Mouse (Mus musculus) embryonic facial prominence, embryonic 10.5 days (tissue): ENCODE results near the gene Plekha3. TPM values are rescaled to one million over a fixed set of nuclear protein-coding genes. Genes with fewer than 3 reads are reported as not detected.

Experiments
- DNase-seq: peaks from one replicate; pipeline ENCODE4 v3.0.0-alpha.2; 2017; ENCODE audit warnings: low spot score
- H3K27ac ChIP-seq: fragments of 300-500 bp; sonication (generic); replicated peaks from 2 replicates; pipeline ENCODE4 v1.5.1; 2016; ENCODE audit warnings: mild to moderate bottlenecking
- H3K27me3 ChIP-seq: fragments of 300-500 bp; sonication (generic); replicated peaks from 2 replicates; pipeline ENCODE4 v1.6.1; 2016; ENCODE audit warnings: low read depth, mild to moderate bottlenecking; ENCODE audit not compliant: poor library complexity, severe bottlenecking
- H3K36me3 ChIP-seq: fragments of 300-500 bp; sonication (generic); replicated peaks from 2 replicates; pipeline ENCODE4 v1.6.1; 2016; ENCODE audit warnings: mild to moderate bottlenecking, moderate library complexity
- H3K4me1 ChIP-seq: fragments of 300-500 bp; sonication (generic); 2 replicates; pipeline ENCODE4 v1.6.1; 2016
- H3K4me3 ChIP-seq: fragments of 300-500 bp; sonication (generic); 2 replicates; pipeline ENCODE4 v1.5.1; 2016; ENCODE audit warnings: mild to moderate bottlenecking, moderate library complexity
- H3K9me3 ChIP-seq: fragments of 300-500 bp; sonication (generic); 2 replicates; pipeline ENCODE4 v1.6.1; 2016; ENCODE audit warnings: mild to moderate bottlenecking
- WGBS: fragments of 180-500 bp; shearing (Covaris S2); methylation state at CpG from one replicate; pipeline ENCODE4 v1.1.7; 2016; 5-methylcytosine and 5-hydroxymethylcytosine counted together
- polyA plus RNA-seq: library from polyadenylated mRNA; unstranded; fragments of >200 nt; fragmentation: Nextera tagmentation; extraction: Ambion mirVana; gene quantifications from 2 replicates; pipeline ENCODE4 v1.2.1, GENCODE M21; 2016

The Plekha3 gene
- polyA plus RNA-seq, 1 experiment from 2014 or later, result 12.0 TPM

DNA sequence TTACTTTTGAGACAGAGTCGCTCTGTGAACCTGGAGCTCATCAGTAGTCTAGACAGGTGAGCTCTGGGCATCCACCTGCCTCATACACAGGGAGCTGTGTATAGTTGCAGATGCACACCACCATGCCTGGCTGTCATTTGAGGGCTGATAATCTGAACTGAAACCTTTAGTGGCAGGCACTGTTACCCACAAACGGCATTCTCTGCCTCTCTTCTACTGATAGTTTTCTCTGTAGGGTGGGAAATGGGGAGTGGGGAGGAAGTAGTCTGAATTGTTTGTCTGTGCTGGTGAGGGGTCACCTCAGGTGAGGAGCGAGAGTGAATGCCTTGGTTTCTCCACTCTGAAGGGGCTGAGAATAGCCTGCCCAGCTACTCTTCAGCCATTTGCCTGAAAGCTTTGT, 12.5 kb downstream of the Plekha3 start:
- WGBS, result 76% methylated on average over 3 of the region's 3 CpGs
- H3K9me3 ChIP-seq, result no peaks in the 10 kb centered on the region
- no peak overlapping the region for H3K4me3 ChIP-seq
- DNase-seq, result no peak
- peaks cover 4% of the 10 kb centered on the region; the same call in 1 of the 2 replicates for H3K4me1 ChIP-seq
- H3K27me3 ChIP-seq, result no peaks in the 10 kb centered on the region
- peaks cover 91% of the 10 kb centered on the region for H3K36me3 ChIP-seq
- H3K27ac ChIP-seq, result no peak overlapping the region

DNA sequence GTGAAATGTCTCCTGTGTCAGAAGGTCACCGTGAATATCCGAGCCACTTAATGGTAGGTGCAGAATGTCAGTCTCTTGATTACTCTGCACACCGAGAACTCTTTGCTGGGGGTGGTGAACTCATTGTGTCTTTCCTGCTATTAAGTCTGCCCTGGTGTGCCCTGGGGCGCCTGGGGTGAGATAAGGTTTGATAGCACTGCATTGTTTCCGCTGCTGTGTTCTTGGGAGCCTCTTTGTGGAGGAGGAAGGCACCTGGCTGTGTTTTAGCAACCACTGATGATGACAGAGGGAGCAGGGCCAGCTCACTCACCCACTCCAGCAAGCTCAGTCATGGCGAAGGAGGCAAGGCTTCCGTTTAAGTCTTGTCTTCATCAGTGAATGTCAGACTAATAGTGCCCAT, 13.1 kb downstream of the Plekha3 start:
- H3K27me3 ChIP-seq, result no peaks in the 10 kb centered on the region
- H3K4me3 ChIP-seq, result no peak overlapping the region
- no peak overlapping the region for H3K27ac ChIP-seq
- DNase-seq, result no peak
- H3K9me3 ChIP-seq, result no peaks in the 10 kb centered on the region
- 56% methylated on average over 7 of the region's 7 CpGs for WGBS
- H3K4me1 ChIP-seq, result peaks cover 4% of the 10 kb centered on the region; the same call in 1 of the 2 replicates
- peaks cover 91% of the 10 kb centered on the region for H3K36me3 ChIP-seq

DNA sequence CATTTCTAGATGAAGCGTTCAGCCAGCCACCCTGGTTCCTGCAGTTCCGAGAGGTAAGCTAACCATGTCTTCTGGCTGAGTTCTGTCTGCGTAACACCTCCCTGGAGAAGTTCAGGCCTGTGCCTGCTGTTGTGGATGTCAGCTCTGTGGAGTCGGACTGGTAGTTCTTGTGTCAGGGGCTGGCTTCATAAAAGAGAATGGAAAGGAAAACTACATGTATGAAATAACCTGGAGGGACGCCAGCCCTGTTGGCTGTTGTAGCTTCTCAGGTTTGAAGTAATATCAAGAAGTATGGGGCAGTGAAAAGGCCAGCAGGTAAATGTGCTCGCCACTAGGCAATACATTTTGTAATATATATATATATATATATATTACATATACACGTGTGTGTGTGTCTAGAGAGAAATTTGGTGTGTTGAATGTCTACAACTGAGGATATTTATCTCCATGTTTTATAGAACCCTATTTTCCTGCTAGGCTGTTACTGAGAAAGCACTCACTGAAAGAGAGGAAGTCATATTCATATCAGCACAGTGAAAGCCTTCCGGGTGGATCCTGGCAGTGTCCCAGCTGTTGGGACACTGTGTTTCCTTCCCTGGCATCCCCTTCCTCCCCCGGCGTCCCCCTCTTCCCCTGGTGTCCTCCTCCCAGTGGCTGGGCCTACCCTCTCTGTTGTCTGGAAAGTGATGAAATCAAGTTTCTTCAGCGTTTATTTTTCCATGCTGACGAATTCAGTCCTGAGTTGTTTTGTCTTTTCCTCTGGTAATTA, 15.5 kb downstream of the Plekha3 start:
- no peak for DNase-seq
- Histone ChIP-seq H3K4me3 (no peak overlapping the region), H3K4me1 (peaks cover 4% of the 10 kb centered on the region; the same call in 1 of the 2 replicates), H3K27ac (no peak overlapping the region), H3K27me3 (no peaks in the 10 kb centered on the region), H3K9me3 (no peaks in the 10 kb centered on the region), H3K36me3 (peaks cover 92% of the 10 kb centered on the region)
- 88% methylated on average over 12 of the region's 12 CpGs for WGBS

DNA sequence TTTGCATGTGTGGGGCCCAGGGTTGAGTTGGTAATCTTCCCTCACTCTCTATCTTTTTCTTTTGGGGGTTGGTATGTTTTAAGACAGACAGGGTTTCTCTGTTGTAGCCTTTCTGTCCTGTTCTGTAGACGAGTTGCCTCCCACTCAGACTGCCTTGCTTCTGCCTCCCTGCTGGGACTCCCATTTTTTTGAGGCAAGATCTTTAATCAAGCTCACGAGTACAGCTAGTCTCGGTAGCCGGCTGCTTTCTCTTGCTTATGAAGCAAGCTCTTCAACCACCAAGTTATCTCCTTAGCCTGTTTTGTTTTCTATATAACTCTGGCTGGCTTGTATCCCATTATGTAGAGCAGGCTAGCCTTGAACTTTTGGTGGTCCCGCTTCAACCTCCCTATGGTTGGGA, 18.7 kb downstream of the Plekha3 start:
- DNase-seq, result no peak
- Histone ChIP-seq H3K27ac (no peak overlapping the region), H3K4me3 (no peak overlapping the region), H3K9me3 (no peaks in the 10 kb centered on the region), H3K36me3 (peaks cover 92% of the 10 kb centered on the region), H3K4me1 (no peaks in the 10 kb centered on the region), H3K27me3 (no peaks in the 10 kb centered on the region)
- WGBS, result 81% methylated on average over 5 of the region's 5 CpGs

DNA sequence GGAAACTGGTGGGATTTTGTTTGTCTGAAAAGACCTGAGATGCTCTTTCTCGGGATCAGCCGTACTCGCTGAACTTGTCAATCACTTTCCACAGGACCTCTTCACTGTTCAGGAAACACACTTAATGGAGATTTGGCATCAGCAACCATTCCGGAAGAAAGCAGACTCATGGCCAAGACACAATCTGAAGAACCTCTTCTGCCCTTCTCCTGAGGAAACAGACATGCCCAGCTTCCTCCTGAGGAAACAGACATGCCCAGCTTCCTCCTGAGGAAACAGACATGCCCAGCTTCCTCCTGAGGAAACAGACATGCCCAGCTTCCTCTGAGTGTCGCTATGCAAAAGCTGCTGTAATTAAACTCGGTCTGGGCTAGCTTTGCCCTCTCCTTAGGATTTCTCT, 20.2 kb downstream of the Plekha3 start:
- Histone ChIP-seq H3K9me3 (no peaks in the 10 kb centered on the region), H3K4me3 (no peak overlapping the region), H3K36me3 (peaks cover 96% of the 10 kb centered on the region), H3K27ac (no peak overlapping the region), H3K27me3 (no peaks in the 10 kb centered on the region), H3K4me1 (no peaks in the 10 kb centered on the region)
- DNase-seq, result no peak
- WGBS, result 88% methylated on average over 6 of the region's 6 CpGs

DNA sequence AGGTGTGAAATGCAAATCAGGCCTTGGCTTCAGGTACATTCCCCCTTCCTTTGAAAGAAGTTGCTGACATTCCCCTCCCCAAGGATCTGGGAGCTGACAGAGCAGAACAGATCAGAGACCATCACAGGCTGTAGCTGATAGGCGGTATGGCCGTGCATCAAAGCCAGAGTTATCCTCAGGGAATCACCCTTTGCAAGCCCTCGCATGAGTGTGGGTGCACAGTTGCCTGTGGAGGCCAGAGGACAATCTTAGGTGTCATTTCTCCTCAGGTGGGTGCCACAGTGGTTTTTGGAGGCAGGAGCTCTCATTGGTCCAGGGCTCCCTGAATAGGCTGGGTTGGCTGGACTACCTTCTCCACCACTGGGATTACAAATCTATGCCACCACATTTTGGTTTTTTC, 27.1 kb downstream of the Plekha3 start:
- Histone ChIP-seq H3K36me3 (peaks cover 40% of the 10 kb centered on the region), H3K27ac (no peak overlapping the region), H3K4me3 (no peak overlapping the region), H3K4me1 (no peaks in the 10 kb centered on the region), H3K27me3 (no peaks in the 10 kb centered on the region), H3K9me3 (no peaks in the 10 kb centered on the region)
- no peak for DNase-seq
- whole genome bisulfite sequencing, result 90% methylated on average over 3 of the region's 3 CpGs

DNA sequence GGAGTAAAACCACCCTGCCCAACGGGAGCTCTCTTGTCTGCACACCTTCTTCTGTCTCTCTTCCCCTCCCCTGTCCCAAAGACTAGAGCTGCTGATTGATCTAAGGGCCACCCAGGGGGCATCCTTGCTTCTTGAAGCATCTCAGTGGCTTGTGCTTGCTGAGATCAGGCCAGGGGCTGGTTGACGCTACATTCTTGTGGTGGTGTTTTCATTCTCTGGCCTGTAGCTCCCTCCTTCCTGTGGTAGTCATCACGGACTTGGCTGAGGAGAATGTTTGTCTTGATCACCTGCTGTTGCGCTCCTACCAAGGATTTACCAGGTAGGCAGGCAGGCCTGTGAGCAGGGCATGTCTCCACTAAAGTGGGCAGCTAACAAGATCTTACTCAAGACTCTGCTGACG, 27.7 kb downstream of the Plekha3 start:
- no peak for DNase-seq
- Histone ChIP-seq H3K4me1 (no peaks in the 10 kb centered on the region), H3K27me3 (no peaks in the 10 kb centered on the region), H3K27ac (no peak overlapping the region), H3K9me3 (no peaks in the 10 kb centered on the region), H3K4me3 (no peak overlapping the region), H3K36me3 (peaks cover 34% of the 10 kb centered on the region)
- 86% methylated on average over 5 of the region's 5 CpGs for WGBS

DNA sequence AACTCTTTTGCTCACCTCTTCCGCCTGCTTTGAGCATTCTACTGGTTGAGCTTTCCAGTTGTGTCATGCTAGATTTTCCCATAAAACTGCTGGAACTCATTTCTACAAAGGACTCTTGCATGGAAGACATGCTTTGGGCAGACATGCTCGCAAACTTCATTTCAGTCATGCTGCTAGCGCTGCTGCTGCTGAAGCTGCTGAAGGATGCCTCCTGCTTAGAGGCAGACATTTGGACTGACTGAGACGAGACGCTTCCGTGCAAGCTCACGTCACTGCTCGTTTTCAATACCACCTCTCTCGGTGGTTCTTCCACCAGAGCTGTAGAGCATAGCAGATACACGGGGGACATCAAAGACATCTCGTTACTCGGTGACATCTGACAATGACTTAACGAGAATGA, 30.6 kb downstream of the Plekha3 start:
- Histone ChIP-seq H3K27me3 (no peaks in the 10 kb centered on the region), H3K9me3 (peaks cover 16% of the 10 kb centered on the region), H3K27ac (no peak overlapping the region), H3K4me1 (no peaks in the 10 kb centered on the region), H3K36me3 (peaks cover 29% of the 10 kb centered on the region), H3K4me3 (no peak overlapping the region)
- no peak for DNase-seq
- 92% methylated on average over 13 of the region's 13 CpGs for WGBS

DNA sequence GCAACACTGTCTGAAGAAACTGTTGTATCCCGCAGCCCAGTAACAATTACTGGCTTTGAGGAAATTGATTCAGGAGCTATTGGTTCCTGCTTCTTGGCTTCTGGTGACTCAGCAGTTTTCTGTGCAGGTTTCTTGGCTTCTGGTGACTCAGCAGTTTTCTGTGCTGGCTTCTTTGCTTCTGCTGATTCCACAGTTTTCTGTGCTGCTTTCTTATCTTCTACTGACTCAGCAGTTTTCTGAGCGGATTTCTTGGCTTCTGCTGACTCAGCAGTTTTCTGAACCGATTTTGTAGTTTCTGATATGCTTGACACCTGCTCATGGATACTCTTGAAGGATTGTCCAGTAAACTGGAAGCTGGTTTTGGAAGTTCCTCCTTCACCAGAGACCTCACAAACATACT, 33.4 kb downstream of the Plekha3 start:
- Histone ChIP-seq H3K27ac (no peak overlapping the region), H3K36me3 (peaks cover 31% of the 10 kb centered on the region), H3K4me1 (no peaks in the 10 kb centered on the region), H3K9me3 (peaks cover 26% of the 10 kb centered on the region), H3K4me3 (no peak overlapping the region), H3K27me3 (no peaks in the 10 kb centered on the region)
- no peak for DNase-seq
- 95% methylated on average over 3 of the region's 3 CpGs for WGBS

DNA sequence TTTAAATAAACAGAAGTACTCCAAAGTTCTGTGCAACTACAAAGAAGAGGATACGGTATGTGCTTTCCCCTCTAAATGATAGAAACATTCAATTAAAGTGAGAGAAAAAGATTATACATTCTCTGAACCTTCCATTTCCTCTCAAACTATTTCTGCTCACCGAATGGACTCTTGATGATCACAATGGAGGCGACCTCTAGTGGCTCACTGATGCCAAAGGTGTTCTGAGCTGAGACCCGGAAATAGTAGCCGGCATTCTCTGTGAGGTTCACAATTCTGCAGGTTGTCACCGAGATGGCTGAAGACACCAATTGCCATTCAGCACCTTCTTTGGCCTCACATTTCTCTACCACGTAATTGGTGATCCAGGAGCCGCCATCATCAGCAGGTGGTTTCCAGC, 39.9 kb downstream of the Plekha3 start:
- no peak for DNase-seq
- Histone ChIP-seq H3K4me3 (no peak overlapping the region), H3K27me3 (no peaks in the 10 kb centered on the region), H3K36me3 (peaks cover 19% of the 10 kb centered on the region), H3K9me3 (peaks cover 17% of the 10 kb centered on the region), H3K4me1 (no peaks in the 10 kb centered on the region), H3K27ac (no peak overlapping the region)
- WGBS, result 71% methylated on average over 8 of the region's 8 CpGs

DNA sequence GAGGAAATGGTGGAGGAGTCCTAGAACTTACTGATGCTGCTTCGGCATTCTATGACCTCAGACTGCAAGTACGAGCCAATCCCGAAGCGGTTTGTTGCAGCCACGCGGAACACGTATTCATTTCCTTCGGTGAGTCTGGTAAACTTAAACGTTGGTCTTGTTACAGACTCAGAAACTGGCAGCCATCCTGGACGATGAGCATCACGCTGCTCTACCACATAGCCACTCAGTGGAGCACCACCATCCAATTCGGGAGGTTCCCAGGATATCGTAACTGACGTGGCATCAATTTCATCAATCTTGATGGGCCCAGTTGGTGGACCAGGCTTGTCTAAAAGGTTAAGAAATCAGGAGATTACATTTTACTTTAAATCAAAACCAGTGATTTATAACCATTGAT, 44.6 kb downstream of the Plekha3 start:
- WGBS, result 96% methylated on average over 14 of the region's 14 CpGs
- H3K4me1 ChIP-seq, result no peaks in the 10 kb centered on the region
- peaks cover 5% of the 10 kb centered on the region; the same call in 1 of the 2 replicates for H3K36me3 ChIP-seq
- H3K27me3 ChIP-seq, result no peaks in the 10 kb centered on the region
- H3K9me3 ChIP-seq, result 0 out of 2 replicates have a peak, but pooled peaks cover 6% of the 10 kb centered on the region
- no peak for DNase-seq
- no peak overlapping the region for H3K4me3 ChIP-seq
- H3K27ac ChIP-seq, result no peak overlapping the region
